Mouse (Mus musculus) CH12.LX (cell line): Measurements from ENCODE around the gene Pkp4. TPM values are rescaled to one million over a fixed set of nuclear protein-coding genes. Genes with fewer than 3 reads are reported as not detected.

Source experiments
- DNase-seq: peaks from one replicate; pipeline ENCODE4 v3.0.0-alpha.2; 2013; ENCODE audit errors: extremely low read depth
- H3K27ac ChIP-seq: 2 replicates; pipeline ENCODE4 v1.5.1; 2012; ENCODE audit warnings: low read depth, mild to moderate bottlenecking, control low read depth, moderate library complexity; ENCODE audit not compliant: insufficient read depth
- H3K27me3 ChIP-seq: replicated peaks from 2 replicates; pipeline ENCODE3; 2012; ENCODE audit warnings: inconsistent platforms
- H3K36me3 ChIP-seq, 2 experiments: replicated peaks in 1 of 2; 2 replicates each; pipeline versions ENCODE3 to v1.6.1; 2012; ENCODE audit warnings: inconsistent platforms in 1 of 2, low read length in 1 of 2, mild to moderate bottlenecking in 1 of 2, mixed read lengths in 1 of 2, moderate library complexity in 1 of 2; ENCODE audit not compliant: control insufficient read depth in 1 of 2, insufficient read depth in 1 of 2
- H3K4me1 ChIP-seq, 2 experiments: 2 replicates each; pipeline ENCODE4 v1.6.1; 2012; ENCODE audit warnings: inconsistent platforms in 1 of 2, moderate library complexity in 1 of 2; ENCODE audit not compliant: insufficient read depth in 2 of 2, control insufficient read depth in 1 of 2
- H3K4me2 ChIP-seq: 2 replicates; pipeline ENCODE4 v1.6.1; 2012; ENCODE audit warnings: low read depth, mild to moderate bottlenecking, control low read depth; ENCODE audit not compliant: poor library complexity, insufficient read depth, severe bottlenecking
- H3K4me3 ChIP-seq, 3 experiments: fragments of 150-350 bp in 1 of 3; sonication (generic) in 1 of 3; replicated peaks in 1 of 3; 2 replicates each; pipeline versions ENCODE3 to v1.5.1; 2011 to 2012; ENCODE audit warnings: low read depth in 2 of 3, low read length in 2 of 3, mild to moderate bottlenecking in 2 of 3, moderate library complexity in 2 of 3, control low read depth in 1 of 3, improper control_type of control experiment in 1 of 3, inconsistent platforms in 1 of 3, mixed read lengths in 1 of 3; ENCODE audit not compliant: poor library complexity in 1 of 3
- H3K79me2 ChIP-seq: replicated peaks from 2 replicates; pipeline ENCODE4 v1.6.1; 2012; ENCODE audit warnings: mild to moderate bottlenecking, moderate library complexity; ENCODE audit not compliant: control insufficient read depth, poor library complexity, insufficient read depth, severe bottlenecking; ENCODE audit errors: extremely low read depth
- H3K9ac ChIP-seq: 2 replicates; pipeline ENCODE4 v1.6.1; 2012; ENCODE audit warnings: low read depth, mild to moderate bottlenecking, control low read depth, moderate library complexity; ENCODE audit not compliant: insufficient read depth
- H3K9me3 ChIP-seq: replicated peaks from 2 replicates; pipeline ENCODE3; 2012; ENCODE audit warnings: low read length, inconsistent platforms, mixed read lengths
- BHLHE40 ChIP-seq: IDR thresholded peaks from 2 replicates; pipeline ENCODE4 v1.6.1; 2011; ENCODE audit warnings: mild to moderate bottlenecking, low read depth, low read length, improper control_type of control experiment
- EP300 ChIP-seq: IDR thresholded peaks from 2 replicates; pipeline ENCODE4 v1.6.1; 2011; ENCODE audit warnings: low read length, improper control_type of control experiment
- GABPA ChIP-seq: IDR thresholded peaks from 2 replicates; pipeline ENCODE4 v1.6.1; 2012; ENCODE audit warnings: low read depth, low read length, improper control_type of control experiment, inconsistent platforms; ENCODE audit not compliant: insufficient replicate concordance
- JUND ChIP-seq: conservative IDR thresholded peaks from 2 replicates; pipeline ENCODE4 v1.6.1; 2011; ENCODE audit warnings: low read depth, low read length, improper control_type of control experiment
- MAX ChIP-seq: IDR thresholded peaks from 2 replicates; pipeline ENCODE4 v1.6.1; 2011; ENCODE audit warnings: low read length, improper control_type of control experiment
- MEF2A ChIP-seq: IDR thresholded peaks from 2 replicates; pipeline ENCODE4 v1.6.1; 2014; ENCODE audit warnings: low read depth, mild to moderate bottlenecking, inconsistent platforms, low read length, improper control_type of control experiment, borderline replicate concordance
- MXI1 ChIP-seq: IDR thresholded peaks from 2 replicates; pipeline ENCODE4 v1.6.1; 2011; ENCODE audit warnings: mild to moderate bottlenecking, low read depth, low read length, improper control_type of control experiment
- PAX5 ChIP-seq: IDR thresholded peaks from 2 replicates; pipeline ENCODE4 v1.6.1; 2012; ENCODE audit warnings: low read length, inconsistent platforms, mixed read lengths
- POLR2A ChIP-seq: IDR thresholded peaks from 2 replicates; pipeline ENCODE4 v1.6.1; 2011; ENCODE audit warnings: low read depth, mild to moderate bottlenecking, improper control_type of control experiment, low read length
- POLR2AphosphoS2 ChIP-seq: IDR thresholded peaks from 2 replicates; pipeline ENCODE4 v1.6.1; 2011; ENCODE audit warnings: low read depth, low read length, improper control_type of control experiment
- RAD21 ChIP-seq: IDR thresholded peaks from 2 replicates; pipeline ENCODE4 v1.6.1; 2011; ENCODE audit warnings: low read depth, mild to moderate bottlenecking, low read length, improper control_type of control experiment, moderate library complexity
- RCOR1 ChIP-seq: conservative IDR thresholded peaks from 2 replicates; pipeline ENCODE4 v1.6.1; 2012; ENCODE audit warnings: low read depth, mild to moderate bottlenecking, inconsistent platforms, low read length, improper control_type of control experiment
- SMC3 ChIP-seq: IDR thresholded peaks from 2 replicates; pipeline ENCODE4 v1.6.1; 2011; ENCODE audit warnings: low read depth, low read length, improper control_type of control experiment
- TBP ChIP-seq: conservative IDR thresholded peaks from 2 replicates; pipeline ENCODE4 v1.6.1; 2011; ENCODE audit warnings: low read depth, low read length, improper control_type of control experiment
- TCF12 ChIP-seq: IDR thresholded peaks from 2 replicates; pipeline ENCODE4 v1.6.1; 2014; ENCODE audit warnings: low read depth, mild to moderate bottlenecking, inconsistent platforms, low read length, improper control_type of control experiment
- USF1 ChIP-seq: IDR thresholded peaks from 2 replicates; pipeline ENCODE4 v1.6.1; 2014; ENCODE audit warnings: low read depth, mild to moderate bottlenecking, inconsistent platforms, low read length, improper control_type of control experiment
- USF2 ChIP-seq: conservative IDR thresholded peaks from 2 replicates; pipeline ENCODE4 v1.6.1; 2011; ENCODE audit warnings: low read depth, low read length, improper control_type of control experiment
- ZC3H11A ChIP-seq: IDR thresholded peaks from 2 replicates; pipeline ENCODE4 v1.6.1; 2012; ENCODE audit warnings: low read depth, mild to moderate bottlenecking, inconsistent platforms, low read length, improper control_type of control experiment
- ZMIZ1 ChIP-seq: IDR thresholded peaks from 2 replicates; pipeline ENCODE4 v1.6.1; 2012; ENCODE audit warnings: low read depth, mild to moderate bottlenecking, inconsistent platforms, low read length, improper control_type of control experiment
- ZNF384 ChIP-seq: IDR thresholded peaks from 2 replicates; pipeline ENCODE4 v1.6.1; 2012; ENCODE audit warnings: low read depth, low read length, improper control_type of control experiment, inconsistent platforms
- dilution Hi-C: fragments of 300-500 bp; cut with MboI; formaldehyde crosslinking; loops from 2 replicates; pipeline ENCODE4 v1.14.3; 2020; ENCODE audit warnings: low sequenced_read_pairs; ENCODE audit not compliant: extremely low pct_unique_long_range_greater_than_20kb, extremely low pct_ligation_motif_present
- in situ Hi-C: fragments of 300-500 bp; cut with MboI; formaldehyde crosslinking; loops from 3 replicates; pipeline ENCODE4 v1.14.3; 2019; ENCODE audit warnings: low sequenced_read_pairs, low pct_ligation_motif_present, low pct_unique_long_range_greater_than_20kb, mixed read lengths
- polyA plus RNA-seq: library from polyadenylated mRNA; unstranded; fragments of >175 nt; gene quantifications from 2 replicates; pipeline ENCODE4 v1.2.1, GENCODE M21; 2012; ENCODE audit warnings: low read depth; ENCODE audit not compliant: insufficient read length
- total RNA-seq, 2 experiments: library from RNA; depleted of rRNA; stranded (reverse); fragments of 300-350 nt in 1 of 2; fragments of >200 nt in 1 of 2; gene quantifications; 2 replicates each; pipeline ENCODE4 v1.2.3; 2012 to 2014

Pkp4 gene
- total and polyA plus RNA-seq, 3 experiments, result not detected

GRCm38 (mm10) chr2:59202930-59203329 lies 42.3 kb downstream of the Pkp4 start:
- Histone ChIP-seq H3K27me3 (no peaks in the 10 kb centered on the region), H3K79me2 (no peaks in the 10 kb centered on the region), H3K4me3 (no peak overlapping the region), H3K9ac (no peak overlapping the region)
- dilution Hi-C loops, result no loop called here
- TF ChIP-seq EP300 (no peak), TBP (no peak), PAX5 (no peak), JUND (no peak), ZNF384 (no peak), USF1 (no peak), MXI1 (no peak), MAX (no peak), RAD21 (no peak), ZC3H11A (no peak), POLR2AphosphoS2 (no peak), POLR2A (no peak), GABPA (no peak), USF2 (no peak), SMC3 (no peak)
- TF ChIP-seq, all 38 proteins: peak for 0
- in situ Hi-C loops, result no loop called here
- H3K27ac ChIP-seq, result no peak overlapping the region
- H3K4me2 ChIP-seq, result no peak overlapping the region
- no peak for DNase-seq
- H3K4me1 ChIP-seq, result no peaks in the 10 kb centered on the region
- no peaks in the 10 kb centered on the region for H3K36me3 ChIP-seq
- H3K9me3 ChIP-seq, result peaks cover 74% of the 10 kb centered on the region

GRCm38 (mm10) chr2:59203627-59204425 lies 43.2 kb downstream of the Pkp4 start:
- no peak overlapping the region for H3K27ac ChIP-seq
- H3K4me3 ChIP-seq, result no peak overlapping the region
- no peaks in the 10 kb centered on the region for H3K27me3 ChIP-seq
- H3K79me2 ChIP-seq, result no peaks in the 10 kb centered on the region
- in situ Hi-C loops, result no loop called here
- peaks cover 69% of the 10 kb centered on the region for H3K9me3 ChIP-seq
- TF ChIP-seq TCF12 (no peak), USF1 (no peak), PAX5 (no peak), ZMIZ1 (no peak), MEF2A (no peak), RCOR1 (no peak), BHLHE40 (no peak)
- H3K9ac ChIP-seq, result no peak overlapping the region
- DNase-seq, result no peak
- H3K36me3 ChIP-seq, result no peaks in the 10 kb centered on the region
- dilution Hi-C loops, result no loop called here
- no peaks in the 10 kb centered on the region for H3K4me1 ChIP-seq
- H3K4me2 ChIP-seq, result no peak overlapping the region
